Mouse (Mus musculus): ENCODE measurements around the gene Smarcd2. TPM values are rescaled to one million over a fixed set of nuclear protein-coding genes. Genes with fewer than 3 reads are reported as not detected.

Gene Smarcd2
- polyA plus RNA-seq, 1 experiment from 2014 or later: 27.2 TPM

Other genes with a start within 250 kb of the Smarcd2 start
- 104 TPM in 2 replicates for gene Dcaf7, start 236.1 kb downstream of the Smarcd2 start, polyA plus RNA-seq (2014; fragmentation: Nextera tagmentation; extraction: Ambion mirVana)
- gene Taco1, start 206.9 kb downstream of the Smarcd2 start, polyA plus RNA-seq (2014; fragmentation: Nextera tagmentation; extraction: Ambion mirVana): 8.8 and 9.9 TPM in 2 replicates
- gene Map3k3, start 188.4 kb downstream of the Smarcd2 start, polyA plus RNA-seq (2014; fragmentation: Nextera tagmentation; extraction: Ambion mirVana): 20.6 and 23.5 TPM in 2 replicates
- gene Gm10840, start 112.1 kb downstream of the Smarcd2 start, polyA plus RNA-seq (2014; fragmentation: Nextera tagmentation; extraction: Ambion mirVana): 1.2 TPM in 1 of 2 replicates, not detected in the other
- gene Limd2, start 112.1 kb downstream of the Smarcd2 start, polyA plus RNA-seq (2014; fragmentation: Nextera tagmentation; extraction: Ambion mirVana): 309 and 337 TPM in 2 replicates
- 41.8 and 43.6 TPM in 2 replicates for gene Strada, start 70.8 kb downstream of the Smarcd2 start, polyA plus RNA-seq (2014; fragmentation: Nextera tagmentation; extraction: Ambion mirVana)
- 70.9 and 74.1 TPM in 2 replicates for gene Ccdc47, start 56.6 kb downstream of the Smarcd2 start, polyA plus RNA-seq (2014; fragmentation: Nextera tagmentation; extraction: Ambion mirVana)
- 109 and 111 TPM in 2 replicates for gene Ddx42, start 56.0 kb downstream of the Smarcd2 start, polyA plus RNA-seq (2014; fragmentation: Nextera tagmentation; extraction: Ambion mirVana)
- 70.1 and 71.1 TPM in 2 replicates for gene Ftsj3, start 16.9 kb downstream of the Smarcd2 start, polyA plus RNA-seq (2014; fragmentation: Nextera tagmentation; extraction: Ambion mirVana)
- gene Psmc5, start 16.8 kb downstream of the Smarcd2 start, polyA plus RNA-seq (2014; fragmentation: Nextera tagmentation; extraction: Ambion mirVana): 368 and 384 TPM in 2 replicates
- 0.15 and 0.29 TPM in 2 replicates for gene Tcam1, start 3.7 kb upstream of the Smarcd2 start, polyA plus RNA-seq (2014; fragmentation: Nextera tagmentation; extraction: Ambion mirVana)
- not detected in 2 replicates for gene Gh, start 28.9 kb upstream of the Smarcd2 start, polyA plus RNA-seq (2014; fragmentation: Nextera tagmentation; extraction: Ambion mirVana)
- 0.31 and 0.79 TPM in 2 replicates for gene Cd79b, start 41.8 kb upstream of the Smarcd2 start, polyA plus RNA-seq (2014; fragmentation: Nextera tagmentation; extraction: Ambion mirVana)
- gene Scn4a, start 80.3 kb upstream of the Smarcd2 start, polyA plus RNA-seq (2014; fragmentation: Nextera tagmentation; extraction: Ambion mirVana): 0.11 TPM in 1 of 2 replicates, not detected in the other
- not detected in 2 replicates for gene Prr29, start 92.5 kb upstream of the Smarcd2 start, polyA plus RNA-seq (2014; fragmentation: Nextera tagmentation; extraction: Ambion mirVana)
- 13.3 and 14.1 TPM in 2 replicates for gene Icam2, start 115.1 kb upstream of the Smarcd2 start, polyA plus RNA-seq (2014; fragmentation: Nextera tagmentation; extraction: Ambion mirVana)
- 5.6 and 7.9 TPM in 2 replicates for gene Ern1, start 214.9 kb upstream of the Smarcd2 start, polyA plus RNA-seq (2014; fragmentation: Nextera tagmentation; extraction: Ambion mirVana)

Data from forebrain, embryonic 11.5 days (tissue).